Mouse (Mus musculus): ENCODE results near the gene Zfp574.

- TF ChIP-seq CTCF (IDR thresholded peaks at IDR 0.05; ENCODE audit: extremely low read depth, insufficient read depth, insufficient read length, insufficient replicate concordance) (no peak), POLR2A (IDR thresholded peaks at IDR 0.05; ENCODE audit: low read depth, low read length) (no peak)
Measured at GRCm38 (mm10) chr7:25056951-25057350, 15.4 kb upstream of the Zfp574 start.
